Mouse (Mus musculus): Measurements from ENCODE around the gene P2rx7. TPM values are rescaled to one million over a fixed set of nuclear protein-coding genes. Genes with fewer than 3 reads are reported as not detected.

The P2rx7 gene
- polyA plus RNA-seq (2021) = 0.04 TPM

GRCm38 (mm10) chr5:122643701-122644100 lies at the start of gene P2rx7:
P2rx7 (plus strand) TSS chr5:122643911.
- in situ Hi-C loops (cut with MboI; ENCODE audit: low pct_unique_long_range_greater_than_20kb) = no loop called here
- POLR2A ChIA-PET = no interaction called here
- ATAC-seq (no peak), DNase-seq (ENCODE audit: low read depth, low spot score) (no peak)
- TF ChIP-seq CTCF (IDR thresholded peaks at IDR 0.05) = no peak
- H3K27me3 ChIP-seq = no peaks in the 10 kb centered on the region
- CTCF ChIA-PET = no interaction called here

- no peak for DNase-seq (ENCODE audit: low read depth, low spot score)
- ChIA-PET CTCF (no interaction called here), POLR2A (no interaction called here)
- in situ Hi-C loops (cut with MboI; ENCODE audit: low pct_unique_long_range_greater_than_20kb) = no loop called here
- H3K27me3 ChIP-seq = no peaks in the 10 kb centered on the region
- ATAC-seq = no peak
- TF ChIP-seq CTCF (IDR thresholded peaks at IDR 0.05) = no peak
Observed at GRCm38 (mm10) chr5:122595470-122595869, 48.2 kb upstream of the P2rx7 start.

GRCm38 (mm10) chr5:122602233-122602632 lies 41.5 kb upstream of the P2rx7 start:
- in situ Hi-C loops (cut with MboI; ENCODE audit: low pct_unique_long_range_greater_than_20kb) = no loop called here
- DNase-seq (ENCODE audit: low read depth, low spot score) (no peak), ATAC-seq (no peak)
- POLR2A ChIA-PET = interaction anchor here (0.7 kb wide), 1 partner anchor 24 kb away, joined by 3 read pairs; no protein-coding TSS in a partner anchor
- CTCF ChIA-PET = interaction anchor here (0.7 to 1.3 kb wide), 6 partner anchors 9 to 59 kb away, joined by 3 to 5 read pairs (median 3); partner anchors contain the start of gene Ift81
- no peaks in the 10 kb centered on the region for H3K27me3 ChIP-seq
- no peak for TF ChIP-seq CTCF (IDR thresholded peaks at IDR 0.05)

GRCm38 (mm10) chr5:122604894-122605293 lies 38.8 kb upstream of the P2rx7 start:
- in situ Hi-C loops (cut with MboI; ENCODE audit: low pct_unique_long_range_greater_than_20kb) = no loop called here
- ChIA-PET CTCF (no interaction called here), POLR2A (no interaction called here)
- ATAC-seq (no peak), DNase-seq (ENCODE audit: low read depth, low spot score) (no peak)
- no peak for TF ChIP-seq CTCF (IDR thresholded peaks at IDR 0.05)
- H3K27me3 ChIP-seq = no peaks in the 10 kb centered on the region

- ATAC-seq = no peak
- POLR2A ChIA-PET = interaction anchor here (0.6 kb wide), 1 partner anchor 199 kb away, joined by 3 read pairs; no protein-coding TSS in a partner anchor
- DNase-seq (ENCODE audit: low read depth, low spot score) = no peak
- CTCF ChIA-PET = interaction anchor here (1.0 to 1.3 kb wide), 3 partner anchors 15 to 64 kb away, joined by 3 to 4 read pairs (median 4); no protein-coding TSS in a partner anchor
- in situ Hi-C loops (cut with MboI; ENCODE audit: low pct_unique_long_range_greater_than_20kb) = no loop called here
- H3K27me3 ChIP-seq = no peaks in the 10 kb centered on the region
- TF ChIP-seq CTCF (IDR thresholded peaks at IDR 0.05) = no peak
Observed at GRCm38 (mm10) chr5:122611651-122612050, 32.1 kb upstream of the P2rx7 start.

- in situ Hi-C loops (cut with MboI; ENCODE audit: low pct_unique_long_range_greater_than_20kb) = no loop called here
- peak; percentile 82 for ATAC-seq
- no peaks in the 10 kb centered on the region for H3K27me3 ChIP-seq
- no peak for DNase-seq (ENCODE audit: low read depth, low spot score)
- no peak for TF ChIP-seq CTCF (IDR thresholded peaks at IDR 0.05)
- ChIA-PET CTCF (interaction anchor here (1.1 kb wide), 1 partner anchor 12 kb away, joined by 5 read pairs; no protein-coding TSS in a partner anchor), POLR2A (interaction anchor here (0.6 to 1.4 kb wide), 3 partner anchors 17 to 216 kb away, joined by 3 to 7 read pairs (median 4); no protein-coding TSS in a partner anchor)
Observed at GRCm38 (mm10) chr5:122613908-122614732, 29.6 kb upstream of the P2rx7 start, which contains the start of gene Ift81. Ift81 (minus strand) TSS chr5:122614518.

GRCm38 (mm10) chr5:122617718-122618117 lies 26.0 kb upstream of the P2rx7 start:
- in situ Hi-C loops (cut with MboI; ENCODE audit: low pct_unique_long_range_greater_than_20kb) = no loop called here
- ChIA-PET CTCF (interaction anchor here (2.1 kb wide), 1 partner anchor 10 kb away, joined by 5 read pairs; no protein-coding TSS in a partner anchor), POLR2A (no interaction called here)
- DNase-seq (ENCODE audit: low read depth, low spot score) (no peak), ATAC-seq (no peak)
- no peak for TF ChIP-seq CTCF (IDR thresholded peaks at IDR 0.05)
- no peaks in the 10 kb centered on the region for H3K27me3 ChIP-seq

GRCm38 (mm10) chr5:122619686-122620296 lies 23.9 kb upstream of the P2rx7 start:
- no peak for TF ChIP-seq CTCF (IDR thresholded peaks at IDR 0.05)
- DNase-seq (ENCODE audit: low read depth, low spot score) = no peak
- no peak for ATAC-seq
- no peaks in the 10 kb centered on the region for H3K27me3 ChIP-seq
- POLR2A ChIA-PET = no interaction called here
- CTCF ChIA-PET = interaction anchor here (1.0 to 2.1 kb wide), 3 partner anchors 8 to 73 kb away, joined by 3 to 5 read pairs (median 4); no protein-coding TSS in a partner anchor
- in situ Hi-C loops (cut with MboI; ENCODE audit: low pct_unique_long_range_greater_than_20kb) = loop anchor here (10.0 kb wide), 1 partner anchor 175 kb away; no protein-coding TSS in a partner anchor

GRCm38 (mm10) chr5:122621376-122621886 lies 22.3 kb upstream of the P2rx7 start:
- no peak for TF ChIP-seq CTCF (IDR thresholded peaks at IDR 0.05)
- no peaks in the 10 kb centered on the region for H3K27me3 ChIP-seq
- DNase-seq (ENCODE audit: low read depth, low spot score) (no peak), ATAC-seq (peak; percentile 35)
- POLR2A ChIA-PET = interaction anchor here (0.5 to 0.6 kb wide), 3 partner anchors 31 to 938 kb away, joined by 3 to 5 read pairs (median 3); no protein-coding TSS in a partner anchor
- in situ Hi-C loops (cut with MboI; ENCODE audit: low pct_unique_long_range_greater_than_20kb) = loop anchor here (10.0 kb wide), 1 partner anchor 177 kb away; no protein-coding TSS in a partner anchor
- CTCF ChIA-PET = interaction anchor here (1.4 to 1.5 kb wide), 2 partner anchors 74 to 217 kb away, joined by 4 read pairs; no protein-coding TSS in a partner anchor

- no peak for TF ChIP-seq CTCF (IDR thresholded peaks at IDR 0.05)
- DNase-seq (ENCODE audit: low read depth, low spot score) = no peak
Observed at GRCm38 (mm10) chr5:122622526-122622925, 21.2 kb upstream of the P2rx7 start.

More at GRCm38 (mm10) chr5:122622526-122622925, 21.2 kb upstream of the P2rx7 start:
- CTCF ChIA-PET = interaction anchor here (1.4 to 1.5 kb wide), 2 partner anchors 75 to 218 kb away, joined by 4 read pairs; no protein-coding TSS in a partner anchor
- in situ Hi-C loops (cut with MboI; ENCODE audit: low pct_unique_long_range_greater_than_20kb) = loop anchor here (10.0 kb wide), 1 partner anchor 178 kb away; no protein-coding TSS in a partner anchor
- POLR2A ChIA-PET = no interaction called here
- ATAC-seq = no peak
- H3K27me3 ChIP-seq = no peaks in the 10 kb centered on the region
